Mouse (Mus musculus): Measurements from ENCODE around the gene Cd79a. TPM values are rescaled to one million over a fixed set of nuclear protein-coding genes. Genes with fewer than 3 reads are reported as not detected.

Cd79a gene
- total RNA-seq, 2 experiments from 2014 or later: 0.30 TPM

DNA sequence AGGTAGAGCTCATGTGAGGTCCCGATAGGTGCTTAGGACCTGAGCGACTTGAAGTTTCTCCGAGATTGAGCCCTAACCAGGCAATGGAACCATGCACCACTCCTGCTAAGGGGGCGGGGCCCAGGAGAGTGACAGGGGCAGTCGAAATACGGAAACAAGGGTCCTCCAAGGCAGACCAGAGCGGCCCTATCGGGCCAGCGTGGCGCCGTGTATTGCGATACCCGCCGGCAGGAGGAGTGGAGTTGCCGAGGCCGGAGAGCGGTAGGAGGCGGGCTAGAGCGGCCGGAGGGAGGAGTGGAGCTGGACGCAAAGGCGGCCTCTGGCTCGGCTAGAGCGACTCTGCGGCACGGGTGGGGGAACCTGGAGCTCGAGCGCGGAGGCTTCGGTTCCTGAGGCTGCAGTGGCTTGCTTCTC is 6.9 kb downstream of the Cd79a start:
- intact Hi-C loops (cut with DNase I): loop anchor here (5.0 kb wide), 1 partner anchor 63 kb away; no protein-coding TSS in a partner anchor
- DNase-seq (ENCODE audit: extremely low spot score in 1 of 2, low spot score in 2 of 2): peak; percentile 95 to 98

DNA sequence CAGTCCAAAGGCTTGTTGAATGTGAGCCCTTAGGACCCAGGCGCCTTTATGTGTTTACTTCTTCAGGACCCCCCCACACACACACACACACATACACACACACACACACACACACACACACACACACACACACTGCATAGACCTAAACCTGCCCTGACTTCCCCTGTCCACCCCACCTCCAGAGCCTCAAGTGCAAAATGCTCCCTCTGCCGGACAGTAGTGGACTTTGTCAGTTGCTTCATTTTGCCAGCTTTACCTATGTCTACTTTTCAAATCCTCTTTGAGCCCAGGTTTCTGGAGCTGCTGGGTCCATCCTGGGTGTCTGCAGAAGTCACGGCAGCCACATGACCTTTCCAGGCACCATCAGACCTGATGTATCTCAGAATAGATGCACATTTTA is 7.8 kb downstream of the Cd79a start:
- intact Hi-C loops (cut with DNase I): loop anchor here (5.0 kb wide), 1 partner anchor 62 kb away; no protein-coding TSS in a partner anchor
- peak in 1 of 2 experiments; percentile 65 for DNase-seq (ENCODE audit: extremely low spot score in 1 of 2, low spot score in 2 of 2)

DNA sequence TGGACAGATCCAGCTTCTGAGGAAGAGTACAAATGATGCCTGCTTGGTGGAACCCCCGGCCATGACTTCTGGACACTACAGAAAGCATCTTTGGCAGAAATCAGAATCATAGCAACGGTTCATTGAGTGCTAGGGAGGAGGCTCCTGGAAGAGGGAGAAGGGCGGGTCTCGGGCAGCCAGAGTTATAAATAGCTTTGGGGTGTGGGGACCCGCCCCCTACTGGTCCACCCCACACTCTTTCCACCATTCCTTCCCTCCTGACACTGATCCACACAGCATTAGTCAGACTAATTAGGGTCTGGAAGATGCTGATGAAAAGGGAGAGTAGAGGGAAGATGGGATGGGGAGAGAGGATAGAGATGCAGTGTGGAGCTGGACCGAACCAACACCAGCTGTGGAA is 9.4 kb downstream of the Cd79a start:
- DNase-seq (ENCODE audit: extremely low spot score in 1 of 2, low spot score in 2 of 2): no peak
- intact Hi-C loops (cut with DNase I): no loop called here

DNA sequence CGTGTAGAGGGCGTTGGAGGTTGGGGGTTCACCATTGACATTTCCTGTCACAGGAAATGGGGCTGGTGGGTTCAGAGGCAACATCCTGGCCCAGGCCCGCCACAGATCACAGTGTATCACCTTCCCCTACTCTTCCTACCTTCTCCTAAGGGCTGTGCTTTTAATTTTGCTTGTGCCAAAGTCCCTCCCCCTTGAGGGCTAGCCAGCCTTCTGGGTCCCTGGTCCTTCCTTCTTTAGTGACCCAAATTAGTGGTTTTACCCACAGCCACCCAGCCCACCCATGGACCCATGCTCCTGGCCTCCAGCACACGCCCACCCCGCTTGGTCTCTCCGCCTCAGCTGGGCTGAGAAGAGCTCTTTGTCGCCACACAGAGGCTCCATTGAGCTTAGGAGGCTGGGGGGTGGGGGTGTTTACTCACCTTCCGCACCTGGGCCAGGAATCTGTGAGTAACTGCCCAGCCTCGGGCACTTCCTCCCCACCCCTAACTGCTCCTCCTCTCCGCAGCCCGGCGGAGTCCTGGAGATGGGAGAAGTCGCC is 10.1 kb downstream of the Cd79a start:
- DNase-seq (ENCODE audit: extremely low spot score in 1 of 2, low spot score in 2 of 2): peak in 1 of 2 experiments; percentile 43
- intact Hi-C loops (cut with DNase I): no loop called here

- intact Hi-C loops (cut with DNase I): no loop called here
Observed at GRCm38 (mm10) chr7:24912480-24912879, 15.3 kb downstream of the Cd79a start.

DNA sequence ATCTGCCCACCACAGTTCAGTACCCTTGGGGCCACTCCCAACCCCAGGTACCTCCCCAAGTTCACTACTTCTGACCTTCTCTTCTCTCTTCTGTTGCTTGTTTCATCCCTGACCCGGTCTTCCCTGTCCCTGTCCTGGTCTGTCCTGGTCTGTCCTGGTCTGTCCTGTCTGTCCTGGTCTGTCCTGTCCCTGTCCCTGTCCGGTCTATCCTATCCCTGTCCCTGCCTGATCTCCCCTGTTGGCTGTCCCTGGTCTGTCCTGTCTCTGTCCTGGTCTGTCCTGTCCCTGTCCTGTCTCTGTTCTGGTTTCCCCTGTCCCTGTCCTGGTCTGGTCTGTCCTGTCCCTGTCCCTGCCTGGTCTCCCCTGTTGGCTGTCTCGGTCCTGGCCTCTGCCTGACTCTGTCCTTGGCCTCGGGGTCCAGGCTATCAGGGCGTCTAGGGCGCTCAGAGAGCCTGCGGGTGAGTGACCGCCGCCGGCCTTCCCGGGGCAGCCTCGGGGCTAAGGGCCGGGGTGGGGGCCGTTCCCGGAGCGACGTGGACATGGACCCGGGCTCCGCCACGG is 21.7 kb downstream of the Cd79a start:
- intact Hi-C loops (cut with DNase I): no loop called here
- peak in 1 of 2 experiments; percentile 45 for DNase-seq (ENCODE audit: extremely low spot score in 1 of 2, low spot score in 2 of 2)

More at GRCm38 (mm10) chr7:24912480-24912879, 15.3 kb downstream of the Cd79a start:
- DNase-seq (ENCODE audit: extremely low spot score in 1 of 2, low spot score in 2 of 2): no peak

DNA sequence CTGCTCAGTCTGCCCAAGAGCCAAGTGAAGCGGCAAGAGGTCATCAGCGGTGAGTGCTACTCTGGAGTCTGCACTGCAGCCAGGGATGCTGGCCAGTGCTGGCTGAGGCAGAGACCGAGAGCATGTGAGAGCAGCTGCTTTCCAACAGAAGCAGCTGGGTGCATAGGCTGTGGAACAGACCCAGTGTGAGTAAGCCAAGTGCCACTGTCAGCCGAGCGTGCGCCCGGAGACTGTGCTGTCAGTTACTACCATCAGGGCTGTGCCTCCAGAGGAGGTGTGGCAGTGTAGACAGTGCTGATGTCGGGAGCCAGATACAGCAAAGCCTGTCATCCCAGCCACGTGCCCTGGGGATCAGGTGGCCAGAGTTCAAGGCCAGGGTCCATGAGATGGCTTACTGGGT is 22.5 kb downstream of the Cd79a start:
- intact Hi-C loops (cut with DNase I): no loop called here
- peak in 1 of 2 experiments; percentile 26 for DNase-seq (ENCODE audit: extremely low spot score in 1 of 2, low spot score in 2 of 2)

GRCm38 (mm10) chr7:24930475-24930874 is 33.3 kb downstream of the Cd79a start:
- no peak for DNase-seq (ENCODE audit: extremely low spot score in 1 of 2, low spot score in 2 of 2)
- intact Hi-C loops (cut with DNase I): no loop called here

- intact Hi-C loops (cut with DNase I): no loop called here
- no peak for DNase-seq (ENCODE audit: extremely low spot score in 1 of 2, low spot score in 2 of 2)
Observed at GRCm38 (mm10) chr7:24931651-24932050, 34.5 kb downstream of the Cd79a start.

- intact Hi-C loops (cut with DNase I): no loop called here
Observed at GRCm38 (mm10) chr7:24943641-24944040, 46.5 kb downstream of the Cd79a start.

DNA sequence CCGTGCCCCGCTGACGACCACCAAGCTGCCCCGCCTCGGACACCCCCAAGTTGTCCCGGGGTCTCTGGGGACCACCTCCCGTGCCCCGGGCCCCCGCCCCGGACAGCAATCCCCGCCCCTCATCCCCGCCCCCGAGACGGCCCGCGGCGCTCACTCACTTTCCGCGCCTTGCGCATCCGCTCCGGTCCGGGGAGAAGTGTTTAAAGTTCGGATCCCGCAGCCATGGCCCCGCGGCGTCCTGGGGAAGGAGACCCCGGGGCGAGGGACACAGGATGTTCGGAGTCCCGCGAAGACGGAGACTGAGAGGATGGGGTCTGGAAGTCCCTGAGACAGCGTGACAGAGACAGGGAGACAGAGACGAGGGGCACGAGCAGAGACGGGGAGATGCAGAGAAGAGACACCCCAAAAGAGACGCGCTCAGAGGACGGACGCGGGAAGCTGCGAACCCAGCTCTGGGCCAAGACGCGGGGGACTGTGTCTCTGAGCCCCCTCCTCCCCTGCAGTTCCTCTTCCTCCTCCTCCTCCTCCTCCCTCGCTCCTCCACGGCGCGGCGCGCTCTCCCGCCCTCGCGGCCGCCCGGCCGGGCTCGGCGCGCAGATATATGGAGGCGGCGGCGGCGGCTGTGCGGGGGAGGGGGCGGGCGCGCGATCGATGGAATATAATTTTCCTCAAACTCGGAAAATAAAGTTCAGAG is 47.2 kb downstream of the Cd79a start, which contains the start of gene Gm4881:
Gm4881 (minus strand) TSS at position 238 of the 694 bp plus-strand sequence.
- intact Hi-C loops (cut with DNase I): no loop called here
- DNase-seq (ENCODE audit: extremely low spot score in 1 of 2, low spot score in 2 of 2): no peak

More at GRCm38 (mm10) chr7:24943641-24944040, 46.5 kb downstream of the Cd79a start:
- DNase-seq (ENCODE audit: extremely low spot score in 1 of 2, low spot score in 2 of 2): no peak

DNA sequence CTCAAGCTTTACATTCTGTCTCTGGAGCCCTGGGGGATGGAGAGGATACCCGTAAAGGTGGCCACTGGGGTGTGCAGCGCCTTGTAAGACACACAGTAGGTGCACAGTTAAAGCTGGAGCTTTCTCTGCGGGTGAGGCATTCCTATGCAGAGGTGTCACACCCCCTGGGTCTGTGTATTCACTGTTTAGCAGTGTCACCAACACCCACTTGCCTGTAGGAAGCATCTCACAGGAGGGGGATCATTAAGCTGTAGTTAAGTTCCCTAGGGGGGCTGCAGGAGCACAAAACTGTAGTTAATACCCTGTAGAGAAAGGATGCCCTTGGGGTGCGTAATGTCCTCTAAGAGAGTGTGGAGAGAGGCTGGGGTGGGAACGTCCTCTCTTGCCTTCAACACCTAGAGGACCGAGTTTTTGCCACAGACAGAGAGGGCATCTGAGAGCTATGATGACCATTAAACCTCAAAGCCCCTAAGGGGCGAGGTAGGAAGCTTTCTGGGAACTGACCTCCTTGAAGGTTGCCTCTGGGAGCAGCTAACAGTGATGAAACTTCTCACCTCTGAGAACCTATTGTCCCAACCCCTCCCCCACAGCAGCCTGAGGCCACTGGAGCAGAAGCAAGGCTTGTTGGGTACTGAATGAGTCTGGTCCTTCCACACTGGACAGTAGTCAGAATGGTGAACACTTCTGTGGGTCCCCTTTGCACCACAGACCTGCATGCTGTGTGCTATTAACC is 50.3 kb downstream of the Cd79a start:
- DNase-seq (ENCODE audit: extremely low spot score in 1 of 2, low spot score in 2 of 2): no peak
- intact Hi-C loops (cut with DNase I): no loop called here

- DNase-seq (ENCODE audit: extremely low spot score in 1 of 2, low spot score in 2 of 2): no peak
- intact Hi-C loops (cut with DNase I): no loop called here
Observed at GRCm38 (mm10) chr7:24948774-24949173, 51.6 kb downstream of the Cd79a start.

GRCm38 (mm10) chr7:24949958-24950623 is 52.9 kb downstream of the Cd79a start:
- intact Hi-C loops (cut with DNase I): no loop called here
- DNase-seq (ENCODE audit: extremely low spot score in 1 of 2, low spot score in 2 of 2): peak in 1 of 2 experiments; percentile 85

Other genes with a start within 250 kb of the Cd79a start
- gene Tex101, start 220.7 kb upstream of the Cd79a start, total RNA-seq (2021): not detected
- gene BC049730, start 188.1 kb upstream of the Cd79a start, total RNA-seq (2021): not detected
- not detected for gene Gm4763, start 170.5 kb upstream of the Cd79a start, total RNA-seq (2021)
- gene Cd177, start 137.1 kb upstream of the Cd79a start, total RNA-seq (2021): not detected
- under 1 TPM in 1 of 2 experiments, not detected in 1; 0.41 TPM for gene Ceacam10, start 120.2 kb upstream of the Cd79a start, total RNA-seq (2021)
- gene Gm9844, start 35.2 kb upstream of the Cd79a start, total RNA-seq (2021): 1 to 10 TPM in 1 of 2 experiments, not detected in 1; 3.8 TPM
- not detected for gene Lypd4, start 27.4 kb upstream of the Cd79a start, total RNA-seq (2021)
- gene Dmrtc2, start 27.3 kb upstream of the Cd79a start, total RNA-seq (2021): not detected
- gene Rps19, start 13.0 kb upstream of the Cd79a start, total RNA-seq (2021): 100 to 1,000 TPM; 577 to 615 TPM
- 10 to 100 TPM; 88.1 to 89.2 TPM for gene Arhgef1, start 5.5 kb downstream of the Cd79a start, total RNA-seq (2021)
- gene Gm4881, start 47.1 kb downstream of the Cd79a start, total RNA-seq (2021): not detected
- 100 to 1,000 TPM; 293 to 300 TPM for gene Rabac1, start 75.4 kb downstream of the Cd79a start, total RNA-seq (2021)
- gene Atp1a3, start 108.6 kb downstream of the Cd79a start, total RNA-seq (2021): 1,000 to 10,000 TPM; 2,078 to 2,206 TPM
- gene Grik5, start 175.0 kb downstream of the Cd79a start, total RNA-seq (2021): 100 to 1,000 TPM; 226 to 237 TPM
- 10 to 100 TPM; 26.0 to 27.1 TPM for gene Zfp574, start 175.2 kb downstream of the Cd79a start, total RNA-seq (2021)